Mouse (Mus musculus): ENCODE measurements at regions not wholly inside any gene's neighbourhood (a gene's known extent, or its start where the extent isn't known, plus 50 kb on each side); places are given as distances from the start of the nearest gene placed in this dataset.

DNA sequence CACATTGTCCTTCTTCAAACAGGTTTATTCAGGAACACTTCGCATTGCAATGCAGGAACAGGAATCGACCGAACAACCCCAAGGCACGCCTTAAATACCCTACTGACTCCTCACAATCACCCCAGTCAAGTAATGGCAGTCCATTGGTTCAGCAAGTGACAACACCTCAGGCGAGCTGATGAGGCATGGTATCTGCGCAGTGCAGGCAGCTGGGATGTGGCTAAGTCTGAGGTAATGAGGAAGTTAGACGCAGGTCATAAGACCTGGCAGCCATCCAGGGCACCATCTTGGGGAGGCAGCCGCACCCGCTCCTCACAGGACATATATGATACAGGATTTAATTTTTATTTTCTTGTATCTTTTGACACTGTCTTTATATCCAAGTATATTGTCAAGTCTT lies 1251.6 kb downstream of the Basp1 start:
- DNase-seq (ENCODE audit: low read depth): no peak
- TF ChIP-seq POLR2A (IDR thresholded peaks at IDR 0.05; ENCODE audit: borderline replicate concordance, extremely low read depth, insufficient read depth, insufficient read length, poor library complexity, severe bottlenecking): no peak
- no peak for TF ChIP-seq CTCF (IDR thresholded peaks at IDR 0.05; ENCODE audit: borderline replicate concordance, extremely low read depth, insufficient read depth, insufficient read length)

DNA sequence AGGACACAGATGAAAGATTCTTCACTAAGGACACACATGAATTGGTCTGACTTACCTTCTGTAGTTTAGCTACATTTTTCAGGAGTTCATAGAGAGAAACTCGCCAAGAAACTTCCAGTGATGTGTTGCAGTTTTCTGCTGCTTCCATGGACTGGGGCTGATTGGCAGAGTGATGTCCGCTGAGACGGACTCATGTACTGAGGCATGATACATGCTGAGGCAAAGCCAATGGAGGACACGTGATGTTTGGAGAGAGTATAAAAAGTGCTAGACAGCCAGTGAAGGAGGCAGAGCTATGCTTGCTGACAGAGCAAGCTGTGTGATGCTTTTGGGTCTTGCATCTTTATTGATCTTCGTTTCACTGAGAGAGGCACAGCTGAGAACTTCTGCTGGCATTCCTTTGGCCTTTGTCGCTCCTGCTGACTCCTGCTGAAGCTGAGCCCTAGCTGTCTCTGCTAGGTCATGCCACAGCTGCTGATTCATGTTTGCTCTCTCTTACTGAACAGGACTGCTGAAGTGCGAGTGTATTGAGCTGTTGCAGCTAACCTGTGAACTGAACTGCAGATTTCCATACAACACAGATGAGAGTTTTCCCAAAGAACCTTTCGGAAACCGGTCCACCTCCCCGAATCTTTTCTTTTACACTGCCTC lies 1255.7 kb downstream of the Basp1 start:
- no peak for TF ChIP-seq POLR2A (IDR thresholded peaks at IDR 0.05; ENCODE audit: borderline replicate concordance, extremely low read depth, insufficient read depth, insufficient read length, poor library complexity, severe bottlenecking)
- no peak for TF ChIP-seq CTCF (IDR thresholded peaks at IDR 0.05; ENCODE audit: borderline replicate concordance, extremely low read depth, insufficient read depth, insufficient read length)
- DNase-seq (ENCODE audit: low read depth): peak; percentile 27

DNA sequence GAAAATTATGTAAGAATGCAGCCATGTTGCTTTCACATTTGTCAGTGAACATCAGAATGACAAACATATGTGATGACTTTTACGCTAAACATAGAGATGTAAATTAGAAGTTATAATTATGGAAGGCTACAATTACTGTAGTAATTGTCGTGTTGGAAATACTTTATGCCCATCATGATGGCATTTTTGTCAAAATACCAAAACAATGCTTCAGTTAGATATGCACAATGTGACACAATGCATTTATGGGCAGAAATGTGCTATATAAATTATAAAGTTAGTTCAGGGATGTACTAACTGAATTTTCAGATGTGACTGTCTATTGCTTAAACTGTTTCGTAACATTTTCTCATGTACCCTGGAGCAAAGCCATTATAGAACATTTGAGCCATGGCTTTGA lies 1259.3 kb downstream of the Basp1 start:
- peak; percentile 12 for DNase-seq (ENCODE audit: low read depth)
- no peak for TF ChIP-seq POLR2A (IDR thresholded peaks at IDR 0.05; ENCODE audit: borderline replicate concordance, extremely low read depth, insufficient read depth, insufficient read length, poor library complexity, severe bottlenecking)
- no peak for TF ChIP-seq CTCF (IDR thresholded peaks at IDR 0.05; ENCODE audit: borderline replicate concordance, extremely low read depth, insufficient read depth, insufficient read length)

DNA sequence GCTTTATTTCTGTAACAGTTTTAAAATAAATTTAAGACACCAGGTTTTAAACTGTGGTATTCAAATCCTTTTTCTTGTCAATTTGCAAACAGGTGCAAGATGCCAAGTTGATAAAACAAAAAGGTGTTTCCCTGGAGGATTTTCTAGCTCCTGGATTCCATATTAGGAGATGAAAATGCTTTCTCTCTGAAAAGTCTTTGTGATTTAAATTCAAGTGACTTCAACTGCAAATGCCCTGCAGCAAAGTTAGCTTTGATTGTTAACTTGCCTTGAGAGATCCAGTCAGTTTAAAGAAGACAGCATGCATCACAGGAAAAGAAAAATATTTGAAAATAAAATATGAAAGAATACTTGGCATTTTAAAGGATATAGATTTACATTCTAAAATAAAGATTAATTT lies 1289.3 kb downstream of the Basp1 start:
- peak; percentile 61 for DNase-seq (ENCODE audit: low read depth)
- no peak for TF ChIP-seq POLR2A (IDR thresholded peaks at IDR 0.05; ENCODE audit: borderline replicate concordance, extremely low read depth, insufficient read depth, insufficient read length, poor library complexity, severe bottlenecking)
- no peak for TF ChIP-seq CTCF (IDR thresholded peaks at IDR 0.05; ENCODE audit: borderline replicate concordance, extremely low read depth, insufficient read depth, insufficient read length)

DNA sequence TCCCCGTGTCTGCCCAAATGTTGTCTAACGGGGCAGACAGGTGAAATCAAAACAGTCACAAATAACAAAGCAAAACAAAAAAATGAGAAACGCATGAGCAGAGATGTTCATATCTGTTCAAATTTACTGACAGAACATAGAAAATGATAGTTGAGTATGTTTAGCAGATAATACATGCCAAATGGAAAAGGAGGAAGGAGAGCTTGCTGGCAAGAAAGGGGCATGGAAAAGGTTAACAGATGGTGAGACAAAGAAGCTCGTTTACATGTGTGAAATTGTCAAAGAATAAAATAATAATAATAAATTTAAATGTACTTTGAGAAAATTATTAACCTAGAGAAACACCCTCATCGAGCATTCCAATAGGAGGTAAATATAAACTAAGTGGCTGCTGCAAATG lies 1327.3 kb downstream of the Basp1 start:
- DNase-seq (ENCODE audit: low read depth): peak; percentile 23
- TF ChIP-seq POLR2A (IDR thresholded peaks at IDR 0.05; ENCODE audit: borderline replicate concordance, extremely low read depth, insufficient read depth, insufficient read length, poor library complexity, severe bottlenecking) (no peak), CTCF (IDR thresholded peaks at IDR 0.05; ENCODE audit: borderline replicate concordance, extremely low read depth, insufficient read depth, insufficient read length) (no peak)

DNA sequence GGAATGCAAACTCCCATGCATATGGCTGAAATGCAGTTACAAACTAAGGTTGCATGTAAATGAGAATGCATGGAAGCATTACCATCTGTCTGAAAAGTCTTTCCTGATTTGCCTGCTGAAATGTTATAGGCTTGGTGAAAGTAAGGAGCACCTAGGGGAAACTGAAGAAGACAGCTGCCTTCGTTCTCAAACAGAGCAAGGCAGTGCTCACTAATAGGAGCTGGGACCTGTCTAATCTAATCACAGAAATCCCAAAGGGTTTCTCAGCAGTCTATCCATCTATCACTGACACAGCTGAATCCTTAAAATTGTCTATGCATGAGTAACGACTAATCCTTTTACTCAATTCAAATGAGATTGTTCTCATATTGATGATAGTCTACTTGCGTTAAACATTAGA lies 1360.4 kb downstream of the Basp1 start:
- peak; percentile 58 for DNase-seq (ENCODE audit: low read depth)
- TF ChIP-seq POLR2A (IDR thresholded peaks at IDR 0.05; ENCODE audit: borderline replicate concordance, extremely low read depth, insufficient read depth, insufficient read length, poor library complexity, severe bottlenecking): no peak

DNA sequence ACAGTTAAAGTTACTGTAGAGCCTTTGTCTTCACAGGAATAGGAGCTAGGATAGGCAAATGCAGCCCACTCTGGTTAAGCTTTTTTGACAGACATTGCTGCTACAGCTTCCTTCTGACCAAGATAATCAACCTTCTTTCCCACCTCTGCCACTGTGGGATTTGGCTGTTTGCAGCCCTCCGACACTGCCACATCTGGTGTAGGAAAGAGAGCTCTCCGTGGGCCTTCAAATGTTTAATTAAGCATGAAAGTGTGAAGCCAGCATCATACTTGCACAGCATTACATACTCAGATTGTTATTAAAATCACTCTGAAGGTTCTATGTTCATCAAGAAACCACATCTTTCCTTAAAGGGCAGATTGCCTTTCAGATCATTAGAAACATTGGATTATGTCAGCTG lies 1372.7 kb downstream of the Basp1 start:
- TF ChIP-seq CTCF (IDR thresholded peaks at IDR 0.05; ENCODE audit: borderline replicate concordance, extremely low read depth, insufficient read depth, insufficient read length) (no peak), POLR2A (IDR thresholded peaks at IDR 0.05; ENCODE audit: borderline replicate concordance, extremely low read depth, insufficient read depth, insufficient read length, poor library complexity, severe bottlenecking) (no peak)
- DNase-seq (ENCODE audit: low read depth): peak; percentile 52

DNA sequence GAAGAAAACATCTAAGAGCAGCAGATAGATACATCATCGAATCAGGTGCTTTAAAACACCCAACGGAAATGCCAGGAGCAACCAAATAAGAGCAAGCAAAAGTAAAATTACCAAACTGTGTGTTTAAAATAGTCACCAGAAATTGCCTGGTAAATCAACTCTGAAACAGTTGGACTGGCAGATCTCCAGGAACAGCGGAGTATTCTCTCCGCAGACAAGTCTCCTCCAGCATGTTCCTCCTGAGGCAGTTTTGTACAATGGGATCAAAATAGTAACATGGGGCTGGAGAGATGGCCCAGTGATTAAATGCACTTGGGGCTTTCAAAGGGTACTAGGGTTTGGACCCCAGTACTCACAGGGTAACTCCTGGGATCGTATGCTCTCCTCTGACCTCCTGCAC lies 1374.4 kb downstream of the Basp1 start:
- peak; percentile 14 for DNase-seq (ENCODE audit: low read depth)

DNA sequence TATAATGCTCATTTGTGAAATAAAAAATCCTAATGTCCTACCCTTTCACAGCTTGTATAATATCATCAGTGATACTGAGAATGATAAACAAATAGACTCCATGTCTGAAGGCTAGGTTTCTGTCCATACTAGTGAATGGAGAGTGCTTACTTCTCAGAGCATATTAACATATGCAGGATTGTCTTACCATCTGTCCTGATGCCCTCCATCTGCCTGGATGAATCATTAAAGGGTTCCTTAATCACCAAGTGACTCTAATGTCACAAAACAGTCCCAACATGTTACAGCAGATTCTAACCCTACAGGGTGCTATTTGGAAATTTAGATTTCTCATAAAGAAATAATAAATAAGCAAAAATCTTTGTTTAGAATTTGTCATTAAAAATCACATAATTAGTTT lies 1391.4 kb downstream of the Basp1 start:
- TF ChIP-seq CTCF (IDR thresholded peaks at IDR 0.05; ENCODE audit: borderline replicate concordance, extremely low read depth, insufficient read depth, insufficient read length) (no peak), POLR2A (IDR thresholded peaks at IDR 0.05; ENCODE audit: borderline replicate concordance, extremely low read depth, insufficient read depth, insufficient read length, poor library complexity, severe bottlenecking) (no peak)
- DNase-seq (ENCODE audit: low read depth): peak; percentile 46

More for the DNA sequence above, 1374.4 kb downstream of the Basp1 start:
- TF ChIP-seq CTCF (IDR thresholded peaks at IDR 0.05; ENCODE audit: borderline replicate concordance, extremely low read depth, insufficient read depth, insufficient read length) (no peak), POLR2A (IDR thresholded peaks at IDR 0.05; ENCODE audit: borderline replicate concordance, extremely low read depth, insufficient read depth, insufficient read length, poor library complexity, severe bottlenecking) (no peak)

DNA sequence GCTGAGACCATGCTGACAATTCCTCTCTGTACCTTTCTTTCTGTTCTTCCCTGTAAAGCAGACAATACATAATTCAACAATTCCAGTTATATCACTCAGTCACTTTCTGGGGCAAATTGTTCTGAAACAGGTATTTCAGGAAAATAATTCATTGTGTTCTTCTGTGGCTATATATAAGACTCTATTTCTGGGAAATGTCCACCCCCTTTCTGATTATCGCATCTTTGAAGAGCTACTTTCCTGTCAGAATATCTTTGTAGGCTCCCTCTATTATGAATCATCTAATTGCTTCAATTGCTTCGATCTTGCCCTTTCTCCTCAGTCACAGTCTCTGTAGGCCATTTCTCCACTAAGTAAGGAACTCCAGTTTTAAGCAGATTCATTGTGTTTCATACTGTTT lies 1408.9 kb downstream of the Basp1 start:
- no peak for DNase-seq (ENCODE audit: low read depth)
- no peak for TF ChIP-seq POLR2A (IDR thresholded peaks at IDR 0.05; ENCODE audit: borderline replicate concordance, extremely low read depth, insufficient read depth, insufficient read length, poor library complexity, severe bottlenecking)
- TF ChIP-seq CTCF (IDR thresholded peaks at IDR 0.05; ENCODE audit: borderline replicate concordance, extremely low read depth, insufficient read depth, insufficient read length): no peak

DNA sequence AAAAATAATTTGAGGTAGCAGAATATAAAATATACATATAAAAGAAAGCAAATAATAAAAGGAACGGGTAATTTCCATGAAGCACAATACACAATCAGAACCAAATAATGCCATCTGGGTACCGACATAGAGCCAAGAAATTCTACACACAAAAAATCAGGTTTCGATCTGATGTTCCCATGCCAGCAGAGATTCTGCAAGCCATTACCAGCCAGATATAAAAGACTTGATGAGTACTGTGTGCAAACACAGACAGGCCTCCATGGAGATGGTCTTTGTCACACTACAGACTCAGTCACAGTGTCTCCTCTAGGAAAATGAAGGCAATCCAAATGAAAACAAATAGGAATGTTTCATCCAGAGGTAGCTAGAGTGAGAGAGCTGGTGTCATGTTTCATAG lies 1430.7 kb downstream of the Cdh18 start:
- TF ChIP-seq CTCF (IDR thresholded peaks at IDR 0.05; ENCODE audit: borderline replicate concordance, extremely low read depth, insufficient read depth, insufficient read length) (no peak), POLR2A (IDR thresholded peaks at IDR 0.05; ENCODE audit: borderline replicate concordance, extremely low read depth, insufficient read depth, insufficient read length, poor library complexity, severe bottlenecking) (no peak)
- DNase-seq (ENCODE audit: low read depth): peak; percentile 22
